Mouse (Mus musculus): ENCODE data around the gene Mgat5b. TPM values are rescaled to one million over a fixed set of nuclear protein-coding genes. Genes with fewer than 3 reads are reported as not detected.

Gene Mgat5b
- polyA plus RNA-seq, 1 experiment from 2014 or later: 0.69 TPM

DNA sequence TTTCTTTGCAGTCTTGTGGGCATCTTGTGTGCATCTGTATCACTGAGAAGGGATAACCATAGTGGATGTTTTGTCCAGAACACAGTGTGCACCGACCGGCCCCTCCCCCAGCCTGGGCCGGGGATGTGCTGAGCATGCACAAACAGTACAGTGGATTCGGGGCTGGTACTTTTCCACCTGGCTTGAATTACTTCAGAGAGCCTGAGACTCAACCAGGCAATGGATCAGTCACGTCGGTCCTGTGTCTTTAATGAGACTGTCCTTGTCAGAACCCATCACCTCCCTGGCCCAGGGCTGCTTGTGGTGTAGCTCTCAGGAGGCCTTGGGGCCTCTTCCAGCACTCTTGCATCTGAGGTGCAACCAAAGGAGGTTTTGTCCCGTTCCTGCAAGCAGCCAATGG is 46.4 kb downstream of the Mgat5b start:
- H3K9me3 ChIP-seq: no peaks in the 10 kb centered on the region
- ATAC-seq: no peak
- H3K4me3 ChIP-seq (replicated peaks): no peak overlapping the region
- no peaks in the 10 kb centered on the region for H3K36me3 ChIP-seq
- H3K27me3 ChIP-seq (replicated peaks): no peaks in the 10 kb centered on the region
- 77% methylated on average over 7 of the region's 7 CpGs for WGBS
- H3K4me2 ChIP-seq (replicated peaks): no peak overlapping the region
- no peaks in the 10 kb centered on the region for H3K4me1 ChIP-seq (replicated peaks)
- H3K9ac ChIP-seq: no peak overlapping the region
- no peak overlapping the region for H3K27ac ChIP-seq

GRCm38 (mm10) chr11:116965961-116966360 is 47.3 kb downstream of the Mgat5b start:
- 53% methylated on average over 2 of the region's 2 CpGs for WGBS
- Histone ChIP-seq H3K4me1 (replicated peaks) (no peaks in the 10 kb centered on the region), H3K9me3 (no peaks in the 10 kb centered on the region), H3K36me3 (no peaks in the 10 kb centered on the region), H3K4me3 (replicated peaks) (no peak overlapping the region), H3K9ac (no peak overlapping the region), H3K27me3 (replicated peaks) (no peaks in the 10 kb centered on the region), H3K4me2 (replicated peaks) (no peak overlapping the region), H3K27ac (no peak overlapping the region)
- no peak for ATAC-seq

DNA sequence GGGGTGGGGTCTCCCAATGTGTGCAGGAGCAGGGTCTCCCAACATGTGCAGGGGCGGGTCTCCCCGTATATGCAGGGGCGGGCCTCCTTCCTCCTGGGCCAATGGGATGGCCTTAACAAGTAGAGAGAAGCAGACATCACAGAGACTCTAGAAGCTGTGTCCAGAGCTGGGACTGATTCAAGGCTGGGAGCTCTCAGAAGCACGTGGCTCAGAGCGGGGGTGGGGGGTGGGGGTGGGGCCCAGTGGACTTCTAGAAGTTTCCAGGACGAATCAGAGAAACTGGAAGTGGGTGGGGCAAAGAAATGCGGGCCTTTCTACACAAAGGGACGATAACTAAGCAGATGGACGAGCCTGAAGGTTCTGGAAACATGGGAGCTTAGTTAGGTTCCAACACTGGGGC is 49.9 kb downstream of the Mgat5b start:
- no peak overlapping the region for H3K4me3 ChIP-seq (replicated peaks)
- H3K36me3 ChIP-seq: no peaks in the 10 kb centered on the region
- no peak for ATAC-seq
- no peak overlapping the region for H3K4me2 ChIP-seq (replicated peaks)
- H3K27ac ChIP-seq: no peak overlapping the region
- no peak overlapping the region for H3K9ac ChIP-seq
- WGBS: 78% methylated on average over 9 of the region's 9 CpGs
- H3K9me3 ChIP-seq: no peaks in the 10 kb centered on the region
- no peaks in the 10 kb centered on the region for H3K4me1 ChIP-seq (replicated peaks)
- H3K27me3 ChIP-seq (replicated peaks): no peaks in the 10 kb centered on the region

- Histone ChIP-seq H3K4me3 (replicated peaks) (no peak overlapping the region), H3K27ac (no peak overlapping the region), H3K9me3 (no peaks in the 10 kb centered on the region), H3K4me1 (replicated peaks) (no peaks in the 10 kb centered on the region), H3K4me2 (replicated peaks) (no peak overlapping the region), H3K36me3 (no peaks in the 10 kb centered on the region), H3K27me3 (replicated peaks) (no peaks in the 10 kb centered on the region), H3K9ac (no peak overlapping the region)
- WGBS: 72% methylated on average over 11 of the region's 11 CpGs
- no peak for ATAC-seq
These were observed 50.8 kb downstream of the Mgat5b start for GRCm38 (mm10) chr11:116969498-116969897.

DNA sequence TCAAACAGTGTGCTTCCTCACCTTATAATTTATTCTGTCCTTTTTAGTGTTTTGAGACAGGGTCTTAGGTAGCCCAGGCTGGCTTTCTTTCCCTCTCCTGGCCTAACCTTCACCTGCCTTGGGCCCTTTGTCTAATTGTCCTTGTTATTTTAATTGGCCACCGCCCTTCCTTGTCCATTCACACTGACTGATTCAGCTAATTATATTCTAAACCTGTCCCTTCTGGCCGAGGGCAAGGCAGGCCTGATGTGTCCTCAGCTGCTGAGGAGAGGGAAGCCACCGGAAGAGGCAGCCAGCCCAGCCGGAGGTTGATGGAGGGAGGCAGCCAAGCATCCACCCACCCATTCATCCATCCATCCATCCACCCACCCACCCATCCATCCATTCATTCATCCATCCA is 52.2 kb downstream of the Mgat5b start:
- H3K27ac ChIP-seq: no peak overlapping the region
- no peaks in the 10 kb centered on the region for H3K9me3 ChIP-seq
- no peaks in the 10 kb centered on the region for H3K4me1 ChIP-seq (replicated peaks)
- H3K4me2 ChIP-seq (replicated peaks): no peak overlapping the region
- no peak overlapping the region for H3K9ac ChIP-seq
- no peaks in the 10 kb centered on the region for H3K27me3 ChIP-seq (replicated peaks)
- no peak overlapping the region for H3K4me3 ChIP-seq (replicated peaks)
- ATAC-seq: no peak
- 83% methylated on average over 4 of the region's 4 CpGs for WGBS
- H3K36me3 ChIP-seq: no peaks in the 10 kb centered on the region

- WGBS: 60% methylated on average over 4 of the region's 4 CpGs
- no peak overlapping the region for H3K4me2 ChIP-seq (replicated peaks)
- no peak overlapping the region for H3K27ac ChIP-seq
- no peaks in the 10 kb centered on the region for H3K4me1 ChIP-seq (replicated peaks)
- no peaks in the 10 kb centered on the region for H3K27me3 ChIP-seq (replicated peaks)
- H3K4me3 ChIP-seq (replicated peaks): no peak overlapping the region
- no peaks in the 10 kb centered on the region for H3K36me3 ChIP-seq
- no peaks in the 10 kb centered on the region for H3K9me3 ChIP-seq
- H3K9ac ChIP-seq: no peak overlapping the region
- ATAC-seq: no peak
These were observed 54.2 kb downstream of the Mgat5b start for GRCm38 (mm10) chr11:116972828-116973227.

DNA sequence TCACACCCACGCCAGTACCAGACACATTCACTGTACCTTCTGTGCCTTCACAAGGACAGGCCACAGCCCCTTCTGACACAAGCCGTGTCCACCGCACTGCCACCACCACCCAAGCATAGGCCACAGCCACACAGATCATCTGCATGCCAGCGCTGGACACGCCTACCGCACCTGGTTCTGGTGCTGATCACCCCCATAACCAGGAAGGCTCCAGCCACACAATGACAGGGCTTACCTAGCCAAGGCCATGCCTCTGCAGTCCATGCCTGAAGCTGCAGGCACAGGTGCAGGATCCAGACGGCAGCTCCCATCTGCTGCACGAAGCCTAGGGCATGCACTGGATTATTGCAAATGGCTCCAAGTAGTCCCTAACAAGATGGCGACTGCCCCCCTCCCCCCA is 54.8 kb downstream of the Mgat5b start:
- Histone ChIP-seq H3K9me3 (no peaks in the 10 kb centered on the region), H3K9ac (no peak overlapping the region), H3K36me3 (no peaks in the 10 kb centered on the region), H3K27me3 (replicated peaks) (no peaks in the 10 kb centered on the region), H3K27ac (no peak overlapping the region), H3K4me2 (replicated peaks) (no peak overlapping the region), H3K4me3 (replicated peaks) (no peak overlapping the region), H3K4me1 (replicated peaks) (no peaks in the 10 kb centered on the region)
- no peak for ATAC-seq
- WGBS: 90% methylated on average over 9 of the region's 9 CpGs

GRCm38 (mm10) chr11:116974341-116974740 is 55.7 kb downstream of the Mgat5b start:
- Histone ChIP-seq H3K4me3 (replicated peaks) (no peak overlapping the region), H3K4me2 (replicated peaks) (no peak overlapping the region), H3K36me3 (no peaks in the 10 kb centered on the region), H3K9ac (no peak overlapping the region), H3K27ac (no peak overlapping the region), H3K27me3 (replicated peaks) (no peaks in the 10 kb centered on the region), H3K4me1 (replicated peaks) (no peaks in the 10 kb centered on the region), H3K9me3 (no peaks in the 10 kb centered on the region)
- no peak for ATAC-seq
- 76% methylated on average over 7 of the region's 7 CpGs for WGBS

- 24% methylated on average over 5 of the region's 5 CpGs for WGBS
These were observed 61.6 kb downstream of the Mgat5b start for GRCm38 (mm10) chr11:116980313-116980712.

DNA sequence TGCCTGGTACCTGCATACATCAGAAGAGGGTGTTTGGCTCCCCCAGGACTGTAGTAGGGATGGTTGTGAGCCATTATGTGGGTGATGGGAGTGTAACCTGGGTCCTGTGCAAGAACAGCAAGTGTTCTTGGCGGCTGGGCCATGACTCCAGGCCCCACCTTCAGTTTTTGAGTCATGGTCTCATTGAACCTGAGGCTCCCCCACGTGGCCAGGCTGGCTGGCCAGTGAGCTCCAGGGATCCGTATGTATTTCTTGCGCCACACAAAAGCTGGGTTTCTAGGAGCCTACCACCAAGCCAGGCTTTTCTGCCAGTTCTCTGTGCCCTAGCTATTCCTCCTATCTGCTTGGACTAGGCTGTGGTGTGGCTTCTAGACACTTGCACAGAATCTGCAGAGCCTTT is 63.9 kb downstream of the Mgat5b start:
- ATAC-seq: no peak
- H3K36me3 ChIP-seq: no peaks in the 10 kb centered on the region
- no peaks in the 10 kb centered on the region for H3K9me3 ChIP-seq
- no peak overlapping the region for H3K4me3 ChIP-seq (replicated peaks)
- H3K9ac ChIP-seq: no peak overlapping the region
- H3K4me2 ChIP-seq (replicated peaks): no peak overlapping the region
- H3K27ac ChIP-seq: no peak overlapping the region
- 58% methylated on average over 4 of the region's 4 CpGs for WGBS
- peaks cover 9% of the 10 kb centered on the region for H3K4me1 ChIP-seq (replicated peaks)
- H3K27me3 ChIP-seq (replicated peaks): no peaks in the 10 kb centered on the region

More at GRCm38 (mm10) chr11:116980313-116980712, 61.6 kb downstream of the Mgat5b start:
- H3K4me3 ChIP-seq (replicated peaks): no peak overlapping the region
- H3K27me3 ChIP-seq (replicated peaks): no peaks in the 10 kb centered on the region
- no peak overlapping the region for H3K27ac ChIP-seq
- H3K36me3 ChIP-seq: no peaks in the 10 kb centered on the region
- H3K9me3 ChIP-seq: no peaks in the 10 kb centered on the region
- no peak overlapping the region for H3K4me2 ChIP-seq (replicated peaks)
- ATAC-seq: peak; percentile 71
- peaks cover 9% of the 10 kb centered on the region for H3K4me1 ChIP-seq (replicated peaks)
- H3K9ac ChIP-seq: no peak overlapping the region

GRCm38 (mm10) chr11:116985504-116986385 is 67.1 kb downstream of the Mgat5b start:
- Histone ChIP-seq H3K9ac (no peak overlapping the region), H3K9me3 (no peaks in the 10 kb centered on the region), H3K36me3 (no peaks in the 10 kb centered on the region), H3K27me3 (replicated peaks) (no peaks in the 10 kb centered on the region), H3K4me1 (replicated peaks) (peaks cover 5% of the 10 kb centered on the region; the same call in 1 of the 2 replicates), H3K4me2 (replicated peaks) (no peak overlapping the region), H3K4me3 (replicated peaks) (no peak overlapping the region), H3K27ac (no peak overlapping the region)
- ATAC-seq: no peak
- 77% methylated on average over 15 of the region's 15 CpGs for WGBS

- Histone ChIP-seq H3K4me1 (replicated peaks) (0 out of 2 replicates have a peak, but pooled peaks cover 5% of the 10 kb centered on the region), H3K9ac (no peak overlapping the region), H3K36me3 (no peaks in the 10 kb centered on the region), H3K27me3 (replicated peaks) (0 out of 2 replicates have a peak, but pooled peaks cover 2% of the 10 kb centered on the region), H3K4me3 (replicated peaks) (no peak overlapping the region), H3K4me2 (replicated peaks) (no peak overlapping the region), H3K9me3 (no peaks in the 10 kb centered on the region), H3K27ac (no peak overlapping the region)
- ATAC-seq: no peak
- 52% methylated on average over 8 of the region's 8 CpGs for WGBS
These were observed 69.5 kb downstream of the Mgat5b start for GRCm38 (mm10) chr11:116988131-116988530.

- no peak overlapping the region for H3K27ac ChIP-seq
- ATAC-seq: peak; percentile 48; the same call in 1 of the 2 replicates
- H3K4me1 ChIP-seq (replicated peaks): 0 out of 2 replicates have a peak, but pooled peaks cover 9% of the 10 kb centered on the region
- WGBS: 60% methylated on average over 7 of the region's 7 CpGs
- no peak overlapping the region for H3K4me2 ChIP-seq (replicated peaks)
- H3K9ac ChIP-seq: no peak overlapping the region
- peaks cover 21% of the 10 kb centered on the region for H3K27me3 ChIP-seq (replicated peaks)
- no peaks in the 10 kb centered on the region for H3K36me3 ChIP-seq
- no peaks in the 10 kb centered on the region for H3K9me3 ChIP-seq
- no peak overlapping the region for H3K4me3 ChIP-seq (replicated peaks)
These were observed 71.6 kb downstream of the Mgat5b start for GRCm38 (mm10) chr11:116990231-116990630.
